Mouse (Mus musculus) lung, postnatal 0 days (tissue): ENCODE measurements at regions not wholly inside any gene's neighbourhood (a gene's known extent, or its start where the extent isn't known, plus 50 kb on each side); places are given as distances from the start of the nearest gene placed in this dataset.

Experiments
- CTCF ChIP-seq: IDR thresholded peaks from 2 replicates; pipeline ENCODE4 v1.5.1; 2016; ENCODE audit warnings: antibody characterized with exemption, mild to moderate bottlenecking
- EP300 ChIP-seq: IDR thresholded peaks from 2 replicates; pipeline ENCODE4 v1.6.1; 2016; ENCODE audit warnings: antibody characterized with exemption, mild to moderate bottlenecking, control low read depth

- TF ChIP-seq CTCF (no peak), EP300 (no peak)
Observed at GRCm38 (mm10) chr2:159418371-159418940, 623.8 kb downstream of the Dhx35 start.
